Mouse (Mus musculus): ENCODE results near the gene Atxn2. TPM values are rescaled to one million over a fixed set of nuclear protein-coding genes. Genes with fewer than 3 reads are reported as not detected.
A peak's percentile ranks its signal among the peaks of the same experiment; 100 is the strongest.

Atxn2 gene
- 59.4 and 59.8 TPM in 2 replicates for polyA plus RNA-seq (2014; fragmentation: Nextera tagmentation; extraction: Ambion mirVana)

- Histone ChIP-seq H3K9ac (ENCODE audit: low read length) (peak within 1 kb of the TSS; percentile 97), H3K27me3 (replicated peaks; ENCODE audit: control insufficient read depth, insufficient read depth, low read length) (no peaks in the 10 kb centered on the region), H3K4me2 (ENCODE audit: low read length) (peak within 1 kb of the TSS; percentile 93), H3K9me3 (ENCODE audit: control insufficient read depth, low read length) (no peaks in the 10 kb centered on the region), H3K36me3 (ENCODE audit: control insufficient read depth, insufficient read depth, low read length) (no peaks in the 10 kb centered on the region), H3K4me1 (replicated peaks; ENCODE audit: control insufficient read depth, insufficient read depth, low read length) (peaks cover 25% of the 10 kb centered on the region), H3K27ac (ENCODE audit: low read depth) (peak within 1 kb of the TSS; percentile 94), H3K4me3 (ENCODE audit: low read depth, low read length) (peak within 1 kb of the TSS; percentile 88)
- WGBS, result 0% methylated on average over 63 of the region's 103 CpGs
- DNase-seq (ENCODE audit: low spot score) (peak; percentile 93), ATAC-seq (replicated peaks; ENCODE audit: low FRiP score, low TSS enrichment, low read depth) (peak; percentile 88)
Measured at GRCm38 (mm10) chr5:121711174-121711927, at the start of gene Atxn2. Gene Atxn2, plus strand, starts transcription at chr5:121711337.

DNA sequence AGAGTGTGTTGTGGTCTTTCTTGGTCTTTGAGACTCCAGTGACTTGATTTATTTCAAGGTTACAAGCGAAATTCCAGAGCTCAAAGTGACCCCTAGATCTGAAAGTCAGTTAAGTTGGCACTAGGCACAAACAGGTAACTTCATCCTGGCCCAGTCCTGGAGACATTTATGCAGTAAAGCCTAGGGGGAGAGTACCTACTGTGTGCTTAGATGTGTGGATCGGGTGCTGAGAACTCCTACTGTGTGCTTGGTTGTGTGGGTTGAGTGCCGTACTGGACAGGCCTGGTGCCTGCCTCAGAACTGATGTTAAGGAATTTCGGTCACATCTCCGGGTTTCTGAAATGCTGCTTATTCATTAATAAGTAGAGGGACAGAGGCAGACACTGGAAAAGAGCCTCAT, 49.6 kb upstream of the Atxn2 start:
- no peak overlapping the region for H3K27ac ChIP-seq (ENCODE audit: low read depth)
- H3K9me3 ChIP-seq (ENCODE audit: control insufficient read depth, low read length), result no peaks in the 10 kb centered on the region
- DNase-seq (ENCODE audit: low spot score) (no peak), ATAC-seq (replicated peaks; ENCODE audit: low FRiP score, low TSS enrichment, low read depth) (no peak)
- peak overlapping the region; percentile 87 for H3K9ac ChIP-seq (ENCODE audit: low read length)
- H3K4me2 ChIP-seq (ENCODE audit: low read length), result peak overlapping the region; percentile 88
- H3K36me3 ChIP-seq (ENCODE audit: control insufficient read depth, insufficient read depth, low read length), result peaks cover 33% of the 10 kb centered on the region
- H3K4me3 ChIP-seq (ENCODE audit: low read depth, low read length), result peak overlapping the region; percentile 99
- peaks cover 17% of the 10 kb centered on the region for H3K4me1 ChIP-seq (replicated peaks; ENCODE audit: control insufficient read depth, insufficient read depth, low read length)
- no peaks in the 10 kb centered on the region for H3K27me3 ChIP-seq (replicated peaks; ENCODE audit: control insufficient read depth, insufficient read depth, low read length)
- whole genome bisulfite sequencing, result 83% methylated on average over 5 of the region's 5 CpGs

DNA sequence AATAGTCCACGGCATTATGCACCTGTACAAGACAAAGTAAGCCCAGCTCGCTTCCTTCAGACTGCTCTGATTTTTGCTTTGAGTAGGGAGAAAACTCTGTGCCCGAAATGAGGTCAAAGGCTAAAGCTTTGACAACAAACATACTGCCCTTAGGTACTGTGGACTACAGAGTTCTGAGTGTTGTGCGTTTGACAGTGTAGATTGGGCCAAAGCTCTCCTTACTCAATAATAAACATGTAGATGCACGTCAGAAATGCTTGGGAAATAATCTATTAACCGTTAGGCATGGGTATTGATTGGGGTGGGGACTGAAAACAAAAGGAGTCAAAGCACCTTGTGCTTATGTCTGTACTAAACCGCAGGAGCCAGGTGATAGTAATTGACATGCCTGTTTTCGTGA, 47.7 kb upstream of the Atxn2 start:
- Histone ChIP-seq H3K27me3 (replicated peaks; ENCODE audit: control insufficient read depth, insufficient read depth, low read length) (no peaks in the 10 kb centered on the region), H3K27ac (ENCODE audit: low read depth) (no peak overlapping the region), H3K4me2 (ENCODE audit: low read length) (no peak overlapping the region), H3K9me3 (ENCODE audit: control insufficient read depth, low read length) (no peaks in the 10 kb centered on the region), H3K36me3 (ENCODE audit: control insufficient read depth, insufficient read depth, low read length) (peaks cover 35% of the 10 kb centered on the region), H3K9ac (ENCODE audit: low read length) (no peak overlapping the region), H3K4me1 (replicated peaks; ENCODE audit: control insufficient read depth, insufficient read depth, low read length) (peaks cover 17% of the 10 kb centered on the region), H3K4me3 (ENCODE audit: low read depth, low read length) (no peak overlapping the region)
- no peak for DNase-seq (ENCODE audit: low spot score)
- ATAC-seq (replicated peaks; ENCODE audit: low FRiP score, low TSS enrichment, low read depth), result no peak
- WGBS, result 89% methylated on average over 8 of the region's 8 CpGs

DNA sequence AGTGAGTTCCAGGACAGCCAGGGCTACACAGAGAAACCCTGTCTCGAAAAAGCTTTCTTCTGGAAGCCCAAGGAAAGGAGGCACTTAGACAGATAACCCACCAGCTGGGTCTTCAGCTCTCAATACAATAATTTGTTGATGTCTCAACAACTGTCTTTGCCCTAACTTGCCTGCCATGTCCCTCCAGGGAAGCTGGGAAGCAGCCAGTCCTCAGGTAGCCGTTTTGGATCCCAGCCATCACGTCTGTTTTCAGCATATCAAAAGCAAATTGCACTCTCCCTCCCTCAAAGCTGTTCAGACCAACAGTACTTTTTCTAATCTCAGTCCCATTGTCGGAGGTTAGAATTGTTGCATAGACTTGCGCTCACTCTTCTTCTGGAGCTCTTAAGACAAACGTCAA, 47.1 kb upstream of the Atxn2 start:
- ATAC-seq (replicated peaks; ENCODE audit: low FRiP score, low TSS enrichment, low read depth), result no peak
- H3K27me3 ChIP-seq (replicated peaks; ENCODE audit: control insufficient read depth, insufficient read depth, low read length), result no peaks in the 10 kb centered on the region
- H3K4me3 ChIP-seq (ENCODE audit: low read depth, low read length), result no peak overlapping the region
- H3K9ac ChIP-seq (ENCODE audit: low read length), result no peak overlapping the region
- H3K27ac ChIP-seq (ENCODE audit: low read depth), result no peak overlapping the region
- WGBS, result 87% methylated on average over 6 of the region's 6 CpGs
- H3K4me1 ChIP-seq (replicated peaks; ENCODE audit: control insufficient read depth, insufficient read depth, low read length), result peaks cover 17% of the 10 kb centered on the region
- no peak overlapping the region for H3K4me2 ChIP-seq (ENCODE audit: low read length)
- no peak for DNase-seq (ENCODE audit: low spot score)
- H3K9me3 ChIP-seq (ENCODE audit: control insufficient read depth, low read length), result no peaks in the 10 kb centered on the region
- peaks cover 39% of the 10 kb centered on the region for H3K36me3 ChIP-seq (ENCODE audit: control insufficient read depth, insufficient read depth, low read length)

DNA sequence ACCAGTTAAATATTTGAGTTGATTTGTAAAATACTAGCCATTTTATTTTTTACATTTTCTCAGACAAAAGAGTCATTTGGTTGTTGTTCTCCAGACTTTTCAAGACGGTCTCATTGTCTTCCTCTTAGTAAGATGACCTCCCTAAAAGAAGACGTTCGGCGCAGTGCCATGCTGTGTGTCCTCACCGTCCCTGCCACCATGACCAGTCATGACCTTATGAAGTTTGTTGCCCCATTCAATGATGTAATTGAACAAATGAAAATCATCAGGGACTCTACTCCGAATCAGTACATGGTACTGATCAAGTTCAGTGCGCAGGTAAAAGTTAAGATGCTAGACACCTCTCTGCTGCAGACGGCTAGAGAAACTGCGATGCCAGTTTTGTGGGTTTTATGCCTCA, 46.2 kb upstream of the Atxn2 start:
- no peaks in the 10 kb centered on the region for H3K27me3 ChIP-seq (replicated peaks; ENCODE audit: control insufficient read depth, insufficient read depth, low read length)
- H3K9me3 ChIP-seq (ENCODE audit: control insufficient read depth, low read length), result no peaks in the 10 kb centered on the region
- peaks cover 43% of the 10 kb centered on the region for H3K36me3 ChIP-seq (ENCODE audit: control insufficient read depth, insufficient read depth, low read length)
- ATAC-seq (replicated peaks; ENCODE audit: low FRiP score, low TSS enrichment, low read depth) (no peak), DNase-seq (ENCODE audit: low spot score) (no peak)
- no peak overlapping the region for H3K27ac ChIP-seq (ENCODE audit: low read depth)
- no peak overlapping the region for H3K4me3 ChIP-seq (ENCODE audit: low read depth, low read length)
- H3K4me1 ChIP-seq (replicated peaks; ENCODE audit: control insufficient read depth, insufficient read depth, low read length), result peaks cover 12% of the 10 kb centered on the region
- 95% methylated on average over 9 of the region's 9 CpGs for WGBS
- H3K4me2 ChIP-seq (ENCODE audit: low read length), result no peak overlapping the region
- H3K9ac ChIP-seq (ENCODE audit: low read length), result no peak overlapping the region

DNA sequence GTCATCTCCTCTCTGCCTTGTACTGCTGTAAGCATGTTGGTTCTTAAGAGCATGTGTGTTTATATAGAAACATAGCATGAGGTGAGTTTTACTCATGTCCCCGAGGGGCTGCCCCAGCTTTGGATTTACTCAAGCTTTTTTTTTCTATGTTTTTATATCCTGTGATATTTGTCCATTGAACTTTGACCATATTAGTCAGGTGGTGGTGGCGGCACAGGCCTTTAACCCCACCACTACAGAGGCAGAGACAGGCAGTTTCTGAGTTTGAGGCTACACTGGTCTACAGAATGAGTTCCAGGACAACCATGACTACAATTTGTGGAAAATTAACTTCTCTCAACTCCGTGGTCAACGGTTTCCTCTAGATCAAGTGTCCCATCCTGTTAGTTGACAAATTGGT, 44.1 kb upstream of the Atxn2 start:
- no peak for DNase-seq (ENCODE audit: low spot score)
- H3K4me2 ChIP-seq (ENCODE audit: low read length), result no peak overlapping the region
- ATAC-seq (replicated peaks; ENCODE audit: low FRiP score, low TSS enrichment, low read depth), result no peak
- H3K27ac ChIP-seq (ENCODE audit: low read depth), result no peak overlapping the region
- peaks cover 46% of the 10 kb centered on the region for H3K36me3 ChIP-seq (ENCODE audit: control insufficient read depth, insufficient read depth, low read length)
- no peaks in the 10 kb centered on the region for H3K27me3 ChIP-seq (replicated peaks; ENCODE audit: control insufficient read depth, insufficient read depth, low read length)
- 83% methylated on average over 4 of the region's 4 CpGs for WGBS
- H3K9ac ChIP-seq (ENCODE audit: low read length), result no peak overlapping the region
- no peak overlapping the region for H3K4me3 ChIP-seq (ENCODE audit: low read depth, low read length)
- 0 out of 2 replicates have a peak, but pooled peaks cover under 1% of the 10 kb centered on the region for H3K4me1 ChIP-seq (replicated peaks; ENCODE audit: control insufficient read depth, insufficient read depth, low read length)
- H3K9me3 ChIP-seq (ENCODE audit: control insufficient read depth, low read length), result no peaks in the 10 kb centered on the region

- 79% methylated on average over 6 of the region's 6 CpGs for WGBS
Measured at GRCm38 (mm10) chr5:121668411-121668810, 42.7 kb upstream of the Atxn2 start.

GRCm38 (mm10) chr5:121670412-121670811, 40.7 kb upstream of the Atxn2 start:
- Histone ChIP-seq H3K36me3 (ENCODE audit: control insufficient read depth, insufficient read depth, low read length) (peaks cover 51% of the 10 kb centered on the region), H3K4me1 (replicated peaks; ENCODE audit: control insufficient read depth, insufficient read depth, low read length) (no peaks in the 10 kb centered on the region), H3K4me2 (ENCODE audit: low read length) (no peak overlapping the region), H3K9me3 (ENCODE audit: control insufficient read depth, low read length) (no peaks in the 10 kb centered on the region), H3K9ac (ENCODE audit: low read length) (no peak overlapping the region), H3K27ac (ENCODE audit: low read depth) (no peak overlapping the region), H3K27me3 (replicated peaks; ENCODE audit: control insufficient read depth, insufficient read depth, low read length) (no peaks in the 10 kb centered on the region), H3K4me3 (ENCODE audit: low read depth, low read length) (no peak overlapping the region)
- 74% methylated on average over 3 of the region's 3 CpGs for WGBS
- no peak for ATAC-seq (replicated peaks; ENCODE audit: low FRiP score, low TSS enrichment, low read depth)
- DNase-seq (ENCODE audit: low spot score), result no peak

More at GRCm38 (mm10) chr5:121668411-121668810, 42.7 kb upstream of the Atxn2 start:
- Histone ChIP-seq H3K27ac (ENCODE audit: low read depth) (no peak overlapping the region), H3K4me3 (ENCODE audit: low read depth, low read length) (no peak overlapping the region), H3K36me3 (ENCODE audit: control insufficient read depth, insufficient read depth, low read length) (peaks cover 55% of the 10 kb centered on the region), H3K4me2 (ENCODE audit: low read length) (no peak overlapping the region), H3K9me3 (ENCODE audit: control insufficient read depth, low read length) (no peaks in the 10 kb centered on the region), H3K9ac (ENCODE audit: low read length) (no peak overlapping the region), H3K27me3 (replicated peaks; ENCODE audit: control insufficient read depth, insufficient read depth, low read length) (no peaks in the 10 kb centered on the region), H3K4me1 (replicated peaks; ENCODE audit: control insufficient read depth, insufficient read depth, low read length) (no peaks in the 10 kb centered on the region)
- no peak for DNase-seq (ENCODE audit: low spot score)
- no peak for ATAC-seq (replicated peaks; ENCODE audit: low FRiP score, low TSS enrichment, low read depth)

DNA sequence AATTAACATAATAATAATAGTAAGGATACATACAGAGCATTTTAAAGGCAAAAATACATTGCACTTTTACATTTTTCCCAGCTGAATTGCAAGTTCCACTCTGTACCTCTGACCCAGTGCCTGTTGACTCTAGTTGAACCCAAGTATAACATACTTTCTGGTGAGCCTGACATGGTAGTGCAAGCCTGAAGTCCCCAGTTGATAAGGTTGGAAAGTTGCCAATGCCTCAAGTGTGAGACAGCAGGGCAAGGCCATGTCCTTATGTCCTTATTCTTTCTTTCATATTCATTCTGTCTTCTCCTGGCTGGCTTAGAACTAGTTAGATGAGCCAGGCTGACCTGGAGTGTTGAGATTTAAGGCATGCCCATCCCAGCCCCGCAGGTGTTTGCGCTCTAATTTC, 28.9 kb upstream of the Atxn2 start:
- ATAC-seq (replicated peaks; ENCODE audit: low FRiP score, low TSS enrichment, low read depth), result no peak
- Histone ChIP-seq H3K4me2 (ENCODE audit: low read length) (no peak overlapping the region), H3K27ac (ENCODE audit: low read depth) (no peak overlapping the region), H3K4me3 (ENCODE audit: low read depth, low read length) (no peak overlapping the region), H3K9ac (ENCODE audit: low read length) (no peak overlapping the region), H3K27me3 (replicated peaks; ENCODE audit: control insufficient read depth, insufficient read depth, low read length) (no peaks in the 10 kb centered on the region), H3K36me3 (ENCODE audit: control insufficient read depth, insufficient read depth, low read length) (peaks cover 87% of the 10 kb centered on the region), H3K4me1 (replicated peaks; ENCODE audit: control insufficient read depth, insufficient read depth, low read length) (no peaks in the 10 kb centered on the region), H3K9me3 (ENCODE audit: control insufficient read depth, low read length) (no peaks in the 10 kb centered on the region)
- 97% methylated on average over 2 of the region's 2 CpGs for WGBS
- no peak for DNase-seq (ENCODE audit: low spot score)

All from intestine, embryonic 14.5 days (tissue).